Comparison of ENCODE assay signal across 9 mouse cellular contexts in the genomic region with DNA sequence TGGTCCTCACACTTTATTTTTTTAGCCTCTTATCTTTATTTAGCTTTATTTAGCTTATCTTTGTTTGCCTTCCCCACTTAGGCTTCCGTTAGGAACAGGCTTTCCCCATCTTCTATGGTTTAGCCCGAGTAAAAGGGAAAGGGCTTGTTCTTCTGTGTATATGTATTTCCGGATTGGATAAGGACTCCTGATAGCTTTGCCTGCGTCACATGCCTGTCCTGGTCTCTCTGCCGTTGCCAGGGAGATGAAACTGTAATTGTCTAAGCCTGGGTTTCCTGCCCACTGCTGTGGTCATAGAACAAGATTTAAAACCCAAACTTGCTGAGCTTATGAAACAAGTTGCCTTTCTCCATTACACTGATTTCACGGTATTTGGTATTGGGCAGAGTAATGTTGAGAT. TPM values are rescaled to one million over a fixed set of nuclear protein-coding genes. Genes with fewer than 3 reads are reported as not detected.
DNase-seq lines count a peak whose midpoint lies in the region; ATAC-seq and TF ChIP-seq lines count a peak whose summit lies in the region.
"Had no signal": no experiment of that assay in that cellular context is flagged by ENCODE, and none has a peak within 500 bp of the region (broad histone marks: within the 10 kb centered on the region; RNA-seq: fewer than 3 reads in every experiment).

No protein-coding gene starts in this region.

- TF ChIP-seq CTCF in kidney, adult 2 months (conservative IDR thresholded peaks at IDR 0.05; ENCODE audit: insufficient read depth, insufficient read length, low read depth, low read length), result no peak
- TF ChIP-seq CTCF in gastrocnemius, adult 2 months (IDR thresholded peaks at IDR 0.05), result no peak

- H3K4me1 ChIP-seq in kidney, adult 2 months (ENCODE audit: control insufficient read depth, insufficient read depth, low read length), result no peaks in the 10 kb centered on the region
- H3K4me1 ChIP-seq: midbrain, embryonic 12.5 days had no signal

- peak; percentile 10 for DNase-seq in kidney, adult 2 months
- no peak for DNase-seq in kidney, adult 8-10 months
- peak; percentile 29 for DNase-seq in liver
- DNase-seq in right cerebral cortex, postnatal 10 days (ENCODE audit: low spot score in 2 of 2), result peak; percentile 47 to 66
- no peak for DNase-seq in urinary bladder, adult 2 months (ENCODE audit: low spot score)
- DNase-seq in spleen, postnatal 14 days (ENCODE audit: low spot score in 2 of 2), result no peak
- DNase-seq in gastrocnemius, adult 2 months, result no peak

- no peak for TF ChIP-seq POLR2A in kidney, adult 2 months (IDR thresholded peaks at IDR 0.05; ENCODE audit: low read depth, low read length)

- WGBS in kidney, adult 2 months, result 36% methylated on average over 6 of the region's 6 CpGs

- H3K27me3 ChIP-seq in kidney, adult 2 months (replicated peaks; ENCODE audit: control insufficient read depth, insufficient read depth, low read length), result no peaks in the 10 kb centered on the region
- H3K27me3 ChIP-seq: midbrain, embryonic 12.5 days had no signal

- peak; percentile 98 for ATAC-seq in common myeloid progenitor, adult 5-6 weeks (replicated peaks; ENCODE audit: low read depth, poor library complexity, severe bottlenecking)

- no peak overlapping the region for H3K27ac ChIP-seq in kidney, adult 2 months (ENCODE audit: insufficient read depth, low read depth, low read length)
- no peak overlapping the region for H3K27ac ChIP-seq in gastrocnemius, adult 2 months
- H3K27ac ChIP-seq: midbrain, embryonic 12.5 days had no signal

- intact Hi-C loops in gastrocnemius, adult 2 months (cut with DNase I), result no loop called here

- H3K4me3 ChIP-seq in kidney, adult 2 months (ENCODE audit: insufficient read depth, low read depth, low read length), result no peak overlapping the region
- no peak overlapping the region for H3K4me3 ChIP-seq in gastrocnemius, adult 2 months
- H3K4me3 ChIP-seq: midbrain, embryonic 12.5 days had no signal

- H3K36me3 ChIP-seq in kidney, adult 2 months (ENCODE audit: control insufficient read depth, insufficient read depth, low read length), result no peaks in the 10 kb centered on the region
- H3K36me3 ChIP-seq: midbrain, embryonic 12.5 days had no signal

RNA-seq across cellular contexts. Expression of a gene that starts 25.0 kb away (rescaled TPM):
- 5.2 and 6.2 TPM in 2 replicates for polyA plus RNA-seq in kidney, adult 2 months (2012; rRNA removed)
- 25.4 and 26.4 TPM in 2 replicates for total RNA-seq in common myeloid progenitor, adult 5-6 weeks (2017)
- polyA plus RNA-seq in urinary bladder, adult 2 months (2012; rRNA removed), result 11.1 and 12.9 TPM in 2 replicates
- 10 to 100 TPM; 28.7 to 35.9 TPM for total RNA-seq in gastrocnemius, adult 2 months (2021)

RNA-seq across cellular contexts. Expression of a gene that starts 42.6 kb away (rescaled TPM):
- polyA plus RNA-seq in kidney, adult 2 months (2012; rRNA removed), result not detected in 2 replicates
- not detected in 2 replicates for total RNA-seq in common myeloid progenitor, adult 5-6 weeks (2017)
- not detected in 2 replicates for polyA plus RNA-seq in urinary bladder, adult 2 months (2012; rRNA removed)
- total RNA-seq in gastrocnemius, adult 2 months (2021), result not detected
- polyA plus RNA-seq: midbrain, embryonic 12.5 days had no signal

Comparison
In these comparisons a context has a peak if more than half of its experiments do, and no peak if none do; other contexts are left out.
1. DNase-seq: peak in kidney, adult 2 months (single experiment), liver (single experiment) and right cerebral cortex, postnatal 10 days (2 of 2); none in kidney, adult 8-10 months (0 of 2), urinary bladder, adult 2 months (single experiment), spleen, postnatal 14 days (0 of 2) and gastrocnemius, adult 2 months (single experiment).